Mouse (Mus musculus) MEL (cell line): ENCODE data around the gene Slc44a5. TPM values are rescaled to one million over a fixed set of nuclear protein-coding genes. Genes with fewer than 3 reads are reported as not detected.

Source experiments
- DNase-seq: peaks from one replicate; pipeline ENCODE4 v3.0.0; 2011; ENCODE audit warnings: low read depth, low spot score
- H3K27ac ChIP-seq: 2 replicates; pipeline ENCODE4 v1.5.1; 2012; ENCODE audit warnings: low read depth, mild to moderate bottlenecking, control low read depth, low read length, moderate library complexity; ENCODE audit not compliant: control insufficient read depth
- H3K27me3 ChIP-seq, 2 experiments: fragments of 150-350 bp in 1 of 2; sonication (generic) in 1 of 2; 2 replicates each; pipeline ENCODE4 v1.6.1; 2012; ENCODE audit warnings: low read length in 2 of 2, mild to moderate bottlenecking in 2 of 2, improper control_type of control experiment in 1 of 2, moderate library complexity in 1 of 2; ENCODE audit not compliant: insufficient read depth in 2 of 2, control insufficient read depth in 1 of 2
- H3K36me3 ChIP-seq, 2 experiments: 2 replicates each; pipeline ENCODE4 v1.6.1; 2012 to 2014; ENCODE audit warnings: low read length in 2 of 2, improper control_type of control experiment in 1 of 2, inconsistent platforms in 1 of 2, mild to moderate bottlenecking in 1 of 2; ENCODE audit not compliant: insufficient read depth in 2 of 2, control insufficient read depth in 1 of 2
- H3K4me1 ChIP-seq, 2 experiments: fragments of 150-350 bp in 1 of 2; sonication (generic) in 1 of 2; 2 replicates each; pipeline ENCODE4 v1.6.1; 2012; ENCODE audit warnings: low read length in 2 of 2, improper control_type of control experiment in 1 of 2, mild to moderate bottlenecking in 1 of 2; ENCODE audit not compliant: insufficient read depth in 2 of 2, control insufficient read depth in 1 of 2
- H3K4me3 ChIP-seq, 2 experiments: fragments of 150-350 bp in 1 of 2; sonication (generic) in 1 of 2; 2 replicates each; pipeline ENCODE4 v1.5.1; 2012; ENCODE audit warnings: low read depth in 2 of 2, low read length in 2 of 2, mild to moderate bottlenecking in 2 of 2, moderate library complexity in 2 of 2, control low read depth in 1 of 2, improper control_type of control experiment in 1 of 2; ENCODE audit not compliant: control insufficient read depth in 1 of 2, insufficient read depth in 1 of 2
- H3K79me2 ChIP-seq: 2 replicates; pipeline ENCODE4 v1.6.1; 2012; ENCODE audit warnings: mild to moderate bottlenecking, low read length, moderate library complexity; ENCODE audit not compliant: control insufficient read depth, poor library complexity, insufficient read depth
- H3K9ac ChIP-seq: 2 replicates; pipeline ENCODE4 v1.6.1; 2012; ENCODE audit warnings: low read depth, mild to moderate bottlenecking, control low read depth, low read length, moderate library complexity; ENCODE audit not compliant: control insufficient read depth, poor library complexity, severe bottlenecking
- H3K9me3 ChIP-seq: fragments of 150-350 bp; sonication (generic); replicated peaks from 2 replicates; pipeline ENCODE4 v1.6.1; 2012; ENCODE audit warnings: mild to moderate bottlenecking, low read length, improper control_type of control experiment, moderate library complexity; ENCODE audit not compliant: insufficient read depth
- BHLHE40 ChIP-seq: IDR thresholded peaks from 2 replicates; pipeline ENCODE4 v1.6.1; 2012; ENCODE audit warnings: low read depth, mild to moderate bottlenecking, inconsistent platforms, low read length, improper control_type of control experiment, borderline replicate concordance
- E2F4 ChIP-seq: IDR thresholded peaks from 2 replicates; pipeline ENCODE4 v1.6.1; 2011; ENCODE audit warnings: low read depth, low read length, improper control_type of control experiment, borderline replicate concordance
- ELF1 ChIP-seq: IDR thresholded peaks from 2 replicates; pipeline ENCODE4 v1.6.1; 2014; ENCODE audit warnings: low read depth, mild to moderate bottlenecking, inconsistent platforms, low read length, improper control_type of control experiment, moderate library complexity
- EP300 ChIP-seq, 2 experiments: IDR thresholded peaks; 2 replicates each; pipeline ENCODE4 v1.6.1; 2011; ENCODE audit warnings: improper control_type of control experiment in 2 of 2, low read length in 2 of 2, low read depth in 1 of 2, mild to moderate bottlenecking in 1 of 2
- ETS1 ChIP-seq: IDR thresholded peaks from 2 replicates; pipeline ENCODE4 v1.6.1; 2012; ENCODE audit warnings: low read depth, mild to moderate bottlenecking, inconsistent platforms, low read length, improper control_type of control experiment, moderate library complexity
- MAFK ChIP-seq: IDR thresholded peaks from 2 replicates; pipeline ENCODE4 v1.6.1; 2011; ENCODE audit warnings: low read depth, mild to moderate bottlenecking, low read length, improper control_type of control experiment, borderline replicate concordance
- MAZ ChIP-seq: IDR thresholded peaks from 2 replicates; pipeline ENCODE4 v1.6.1; 2012; ENCODE audit warnings: low read depth, mild to moderate bottlenecking, inconsistent platforms, low read length, improper control_type of control experiment
- NELFE ChIP-seq: IDR thresholded peaks from 2 replicates; pipeline ENCODE4 v1.6.1; 2011; ENCODE audit warnings: low read depth, low read length, improper control_type of control experiment
- NRF1 ChIP-seq: IDR thresholded peaks from 2 replicates; pipeline ENCODE4 v1.6.1; 2014; ENCODE audit warnings: low read depth, mild to moderate bottlenecking, inconsistent platforms, low read length, improper control_type of control experiment, moderate library complexity; ENCODE audit not compliant: poor library complexity, insufficient read depth, severe bottlenecking
- POLR2AphosphoS2 ChIP-seq: IDR thresholded peaks from 2 replicates; pipeline ENCODE4 v1.6.1; 2011; ENCODE audit warnings: low read length, improper control_type of control experiment
- POLR2AphosphoS5 ChIP-seq: IDR thresholded peaks from 2 replicates; pipeline ENCODE4 v1.6.1; 2012; ENCODE audit warnings: low read depth, borderline replicate concordance, mild to moderate bottlenecking, inconsistent platforms, low read length, moderate library complexity, mixed read lengths
- RAD21 ChIP-seq: IDR thresholded peaks from 2 replicates; pipeline ENCODE4 v1.6.1; 2011; ENCODE audit warnings: mild to moderate bottlenecking, low read depth, low read length, improper control_type of control experiment
- SIN3A ChIP-seq: IDR thresholded peaks from 2 replicates; pipeline ENCODE4 v1.6.1; 2012; ENCODE audit warnings: low read length, improper control_type of control experiment, inconsistent platforms
- SMC3 ChIP-seq: IDR thresholded peaks from 2 replicates; pipeline ENCODE4 v1.6.1; 2011; ENCODE audit warnings: low read depth, low read length, improper control_type of control experiment
- USF1 ChIP-seq: IDR thresholded peaks from 2 replicates; pipeline ENCODE4 v1.6.1; 2014; ENCODE audit warnings: low read depth, mild to moderate bottlenecking, inconsistent platforms, low read length, improper control_type of control experiment, moderate library complexity
- ZC3H11A ChIP-seq: IDR thresholded peaks from 2 replicates; pipeline ENCODE4 v1.6.1; 2012; ENCODE audit warnings: low read depth, mild to moderate bottlenecking, inconsistent platforms, low read length, improper control_type of control experiment
- ZKSCAN1 ChIP-seq: IDR thresholded peaks from 2 replicates; pipeline ENCODE4 v1.6.1; 2012; ENCODE audit warnings: low read depth, mild to moderate bottlenecking, inconsistent platforms, low read length, improper control_type of control experiment, moderate library complexity
- ZNF384 ChIP-seq: IDR thresholded peaks from 2 replicates; pipeline ENCODE4 v1.6.1; 2012; ENCODE audit warnings: low read depth, mild to moderate bottlenecking, inconsistent platforms, low read length, improper control_type of control experiment
- polyA plus RNA-seq, 2 experiments: library from polyadenylated mRNA; stranded (reverse) in 1 of 2; unstranded in 1 of 2; fragments of >175 nt in 1 of 2; fragments of >200 nt in 1 of 2; gene quantifications; 2 replicates each; pipeline versions ENCODE4 v1.2.1 to v1.2.4; 2012; ENCODE audit warnings: low replicate concordance in 2 of 2, low read depth in 1 of 2; ENCODE audit not compliant: insufficient read length in 2 of 2, insufficient read depth in 1 of 2, missing spikeins in 1 of 2
- total RNA-seq: library from RNA; depleted of rRNA; stranded (reverse); fragments of 300-350 nt; gene quantifications from 2 replicates; pipeline ENCODE4 v1.2.3, GENCODE M21; 2012

Slc44a5 gene
- total and polyA plus RNA-seq, 3 experiments, result not detected

GRCm38 (mm10) chr3:153948176-153948575 lies 25.1 kb upstream of the Slc44a5 start:
- Histone ChIP-seq H3K27ac (no peak overlapping the region), H3K27me3 (peaks cover 4 to 8% of the 10 kb centered on the region in 2 experiments), H3K9me3 (no peaks in the 10 kb centered on the region), H3K4me1 (peaks cover 4 to 5% of the 10 kb centered on the region in 2 experiments; a peak in 1 of 4 replicates), H3K79me2 (peaks cover 2% of the 10 kb centered on the region; the same call in 1 of the 2 replicates), H3K36me3 (peaks cover 0 to 3% of the 10 kb centered on the region in 2 experiments; a peak in 2 of 4 replicates), H3K9ac (no peak overlapping the region), H3K4me3 (no peak overlapping the region)
- DNase-seq, result no peak
- TF ChIP-seq SMC3 (no peak), ETS1 (no peak), ELF1 (no peak), USF1 (no peak)

GRCm38 (mm10) chr3:153957916-153958315 lies 15.3 kb upstream of the Slc44a5 start:
- TF ChIP-seq SIN3A (no peak), MAFK (no peak), BHLHE40 (no peak), NELFE (no peak), E2F4 (no peak), USF1 (no peak), ZKSCAN1 (no peak), POLR2AphosphoS2 (no peak), EP300 (IDR thresholded peaks at IDR 0.05; ENCODE audit: low read depth in 1 of 2, low read length in 2 of 2) (no peak), RAD21 (no peak), NRF1 (no peak), MAZ (no peak), POLR2AphosphoS5 (no peak), ZC3H11A (no peak), ELF1 (no peak), ZNF384 (no peak)
- Histone ChIP-seq H3K27me3 (0 out of 4 replicates have a peak, but pooled peaks cover 0 to 4% of the 10 kb centered on the region in 2 experiments), H3K4me1 (no peaks in the 10 kb centered on the region), H3K9me3 (no peaks in the 10 kb centered on the region), H3K36me3 (no peaks in the 10 kb centered on the region), H3K79me2 (no peaks in the 10 kb centered on the region), H3K27ac (no peak overlapping the region), H3K4me3 (no peak overlapping the region), H3K9ac (no peak overlapping the region)
- DNase-seq, result no peak
